Mouse (Mus musculus) natural killer cell, adult 2 months (primary cell): ENCODE results near the gene Cfap52.

Source experiments
- DNase-seq, 2 experiments: peaks; one replicate each; pipeline ENCODE4 v3.0.0; 2022; ENCODE audit warnings: low spot score in 2 of 2

Gene Cfap52

GRCm38 (mm10) chr11:67965242-67965883 is at the start of gene Cfap52:
Gene Cfap52, minus strand, starts transcription at chr11:67965651.
- peak; percentile 76 to 79 for DNase-seq

GRCm38 (mm10) chr11:68012207-68012606 is 46.8 kb upstream of the Cfap52 start:
- no peak for DNase-seq

GRCm38 (mm10) chr11:68009377-68009776 is 43.9 kb upstream of the Cfap52 start:
- DNase-seq: no peak

- DNase-seq: no peak
These were observed 42.2 kb upstream of the Cfap52 start for GRCm38 (mm10) chr11:68007645-68008044.

GRCm38 (mm10) chr11:68006216-68006789 is 40.9 kb upstream of the Cfap52 start:
- no peak for DNase-seq

- DNase-seq: peak in 1 of 2 experiments; percentile 29
These were observed 38.7 kb upstream of the Cfap52 start for GRCm38 (mm10) chr11:68004191-68004590.

- DNase-seq: no peak
These were observed 34.2 kb upstream of the Cfap52 start for GRCm38 (mm10) chr11:67999629-68000028.

- no peak for DNase-seq
These were observed 33.5 kb upstream of the Cfap52 start for GRCm38 (mm10) chr11:67998905-67999304.

GRCm38 (mm10) chr11:67995965-67996364 is 30.5 kb upstream of the Cfap52 start:
- no peak for DNase-seq

- DNase-seq: no peak
These were observed 25.8 kb upstream of the Cfap52 start for GRCm38 (mm10) chr11:67991240-67991639.

GRCm38 (mm10) chr11:67983564-67983963 is 18.1 kb upstream of the Cfap52 start:
- no peak for DNase-seq

GRCm38 (mm10) chr11:67975252-67975651 is 9.8 kb upstream of the Cfap52 start:
- DNase-seq: no peak

GRCm38 (mm10) chr11:67973225-67973624 is 7.8 kb upstream of the Cfap52 start:
- no peak for DNase-seq

GRCm38 (mm10) chr11:67972606-67973005 is 7.2 kb upstream of the Cfap52 start:
- no peak for DNase-seq

GRCm38 (mm10) chr11:67967831-67968230 is 2.4 kb upstream of the Cfap52 start:
- no peak for DNase-seq

- peak; percentile 84 to 88 for DNase-seq
These were observed 741 bp upstream of the Cfap52 start, which contains the start of gene Stx8 for GRCm38 (mm10) chr11:67965905-67966878. Gene Stx8, plus strand, starts transcription at chr11:67966193.

GRCm38 (mm10) chr11:67964110-67964509 is 1.3 kb downstream of the Cfap52 start:
- peak in 1 of 2 experiments; percentile 7 for DNase-seq

- no peak for DNase-seq
These were observed 11.0 kb downstream of the Cfap52 start for GRCm38 (mm10) chr11:67954413-67954812.

GRCm38 (mm10) chr11:67953604-67954003 is 11.8 kb downstream of the Cfap52 start:
- no peak for DNase-seq

- peak in 1 of 2 experiments; percentile 2 for DNase-seq
These were observed 16.0 kb downstream of the Cfap52 start for GRCm38 (mm10) chr11:67949475-67949874.

- no peak for DNase-seq
These were observed 17.2 kb downstream of the Cfap52 start for GRCm38 (mm10) chr11:67948229-67948628.

- no peak for DNase-seq
These were observed 33.3 kb downstream of the Cfap52 start for GRCm38 (mm10) chr11:67932156-67932555.
